Mouse (Mus musculus) hindbrain, postnatal 0 days (tissue): ENCODE measurements around the gene Gm49510. TPM values are rescaled to one million over a fixed set of nuclear protein-coding genes. Genes with fewer than 3 reads are reported as not detected.

Source experiments
- ATAC-seq: fragments of 200-750 bp; cut with Nextera tagmentation; 2 replicates; pipeline ENCODE4 v1.8.0; 2017; ENCODE audit warnings: mild to moderate bottlenecking, moderate TSS enrichment, moderate library complexity
- DNase-seq: peaks from one replicate; pipeline ENCODE4 v3.0.0-alpha.2; 2015; ENCODE audit warnings: low spot score
- H3K27ac ChIP-seq: fragments of 300-500 bp; sonication (generic); 2 replicates; pipeline ENCODE4 v1.5.1; 2014; ENCODE audit warnings: mild to moderate bottlenecking
- H3K27me3 ChIP-seq: fragments of 300-500 bp; sonication (generic); 2 replicates; pipeline ENCODE4 v1.6.1; 2014; ENCODE audit warnings: low read length, mixed read lengths; ENCODE audit not compliant: insufficient read depth
- H3K36me3 ChIP-seq: fragments of 300-500 bp; sonication (generic); 2 replicates; pipeline ENCODE4 v1.6.1; 2014; ENCODE audit warnings: low read length, mixed read lengths; ENCODE audit not compliant: insufficient read depth
- H3K4me1 ChIP-seq: fragments of 300-500 bp; sonication (generic); 2 replicates; pipeline ENCODE4 v1.6.1; 2014; ENCODE audit warnings: antibody characterized with exemption, low read length, mixed read lengths; ENCODE audit not compliant: insufficient read depth
- H3K4me2 ChIP-seq: fragments of 300-500 bp; sonication (generic); 2 replicates; pipeline ENCODE4 v1.6.1; 2014; ENCODE audit warnings: low read depth, mild to moderate bottlenecking, low read length, moderate library complexity, mixed read lengths
- H3K4me3 ChIP-seq: fragments of 300-500 bp; sonication (generic); 2 replicates; pipeline ENCODE4 v1.5.1; 2014; ENCODE audit warnings: low read length
- H3K9ac ChIP-seq: fragments of 300-500 bp; sonication (generic); replicated peaks from 2 replicates; pipeline ENCODE4 v1.6.1; 2014; ENCODE audit warnings: mild to moderate bottlenecking, low read length, moderate library complexity, mixed read lengths
- H3K9me3 ChIP-seq: fragments of 300-500 bp; sonication (generic); 2 replicates; pipeline ENCODE4 v1.6.1; 2016; ENCODE audit warnings: low read length, mixed read lengths
- CTCF ChIP-seq: IDR thresholded peaks from 2 replicates; pipeline ENCODE4 v1.5.1; 2016; ENCODE audit warnings: antibody characterized with exemption, control low read depth, low read depth
- whole genome bisulfite sequencing: fragments of 180-500 bp; shearing (Covaris S2); extraction: QIAGEN DNeasy Blood & Tissue Kit; methylation state at CpG from one replicate; pipeline ENCODE4 v1.1.7; 2014; 5-methylcytosine and 5-hydroxymethylcytosine counted together
- polyA plus RNA-seq: library from polyadenylated mRNA; unstranded; fragments of >200 nt; fragmentation: Nextera tagmentation; extraction: Ambion mirVana; gene quantifications from 2 replicates; pipeline ENCODE4 v1.2.1, GENCODE M21; 2015
- total RNA-seq: library from RNA; depleted of rRNA; stranded (reverse); fragments of >200 nt; gene quantifications from 2 replicates; pipeline ENCODE4 v1.2.3, GENCODE M21; 2014

Gene Gm49510
- total and polyA plus RNA-seq, 2 experiments from 2014 or later: not detected

GRCm38 (mm10) chr15:78912040-78912439 is 12.6 kb downstream of the Gm49510 start:
- peak; percentile 65 for DNase-seq
- Histone ChIP-seq H3K9ac (no peak overlapping the region; the same call in 1 of the 2 replicates), H3K36me3 (no peaks in the 10 kb centered on the region; the same call in 1 of the 2 replicates), H3K4me3 (no peak overlapping the region), H3K27me3 (no peaks in the 10 kb centered on the region), H3K27ac (no peak overlapping the region), H3K4me1 (peaks cover 20% of the 10 kb centered on the region), H3K4me2 (no peak overlapping the region), H3K9me3 (no peaks in the 10 kb centered on the region)
- no peak for ATAC-seq
- TF ChIP-seq CTCF: peak; percentile 73
- WGBS: 33% methylated on average over 9 of the region's 9 CpGs

- H3K4me2 ChIP-seq: peak within 1 kb of the TSS; percentile 86
- peaks cover 20% of the 10 kb centered on the region for H3K4me1 ChIP-seq
- TF ChIP-seq CTCF: no peak
- H3K9me3 ChIP-seq: no peaks in the 10 kb centered on the region
- H3K27ac ChIP-seq: peak within 1 kb of the TSS; percentile 98
- H3K27me3 ChIP-seq: no peaks in the 10 kb centered on the region
- peak within 1 kb of the TSS; percentile 86 for H3K9ac ChIP-seq
- no peaks in the 10 kb centered on the region; the same call in 1 of the 2 replicates for H3K36me3 ChIP-seq
- peak within 1 kb of the TSS; percentile 71 for H3K4me3 ChIP-seq
- ATAC-seq (peak; percentile 95), DNase-seq (peak; percentile 99)
- WGBS: under 1% methylated on average over 51 of the region's 51 CpGs
These were observed 14.2 kb downstream of the Gm49510 start, which contains the start of gene Pdxp for GRCm38 (mm10) chr15:78913632-78914090. Gene Pdxp, plus strand, starts transcription at chr15:78913919.

- Histone ChIP-seq H3K4me1 (peaks cover 20% of the 10 kb centered on the region), H3K4me2 (peak overlapping the region; percentile 86), H3K36me3 (peaks cover 4% of the 10 kb centered on the region; the same call in 1 of the 2 replicates), H3K27me3 (no peaks in the 10 kb centered on the region), H3K4me3 (peak overlapping the region; percentile 71), H3K9ac (peak overlapping the region; percentile 86), H3K9me3 (no peaks in the 10 kb centered on the region), H3K27ac (peak overlapping the region; percentile 98)
- TF ChIP-seq CTCF: no peak; the same call in none of the 2 replicates
- peak; percentile 72 for ATAC-seq
- peak; percentile 80 for DNase-seq
- whole genome bisulfite sequencing: under 1% methylated on average over 85 of the region's 87 CpGs
These were observed 14.8 kb downstream of the Gm49510 start for GRCm38 (mm10) chr15:78914091-78914822.

DNA sequence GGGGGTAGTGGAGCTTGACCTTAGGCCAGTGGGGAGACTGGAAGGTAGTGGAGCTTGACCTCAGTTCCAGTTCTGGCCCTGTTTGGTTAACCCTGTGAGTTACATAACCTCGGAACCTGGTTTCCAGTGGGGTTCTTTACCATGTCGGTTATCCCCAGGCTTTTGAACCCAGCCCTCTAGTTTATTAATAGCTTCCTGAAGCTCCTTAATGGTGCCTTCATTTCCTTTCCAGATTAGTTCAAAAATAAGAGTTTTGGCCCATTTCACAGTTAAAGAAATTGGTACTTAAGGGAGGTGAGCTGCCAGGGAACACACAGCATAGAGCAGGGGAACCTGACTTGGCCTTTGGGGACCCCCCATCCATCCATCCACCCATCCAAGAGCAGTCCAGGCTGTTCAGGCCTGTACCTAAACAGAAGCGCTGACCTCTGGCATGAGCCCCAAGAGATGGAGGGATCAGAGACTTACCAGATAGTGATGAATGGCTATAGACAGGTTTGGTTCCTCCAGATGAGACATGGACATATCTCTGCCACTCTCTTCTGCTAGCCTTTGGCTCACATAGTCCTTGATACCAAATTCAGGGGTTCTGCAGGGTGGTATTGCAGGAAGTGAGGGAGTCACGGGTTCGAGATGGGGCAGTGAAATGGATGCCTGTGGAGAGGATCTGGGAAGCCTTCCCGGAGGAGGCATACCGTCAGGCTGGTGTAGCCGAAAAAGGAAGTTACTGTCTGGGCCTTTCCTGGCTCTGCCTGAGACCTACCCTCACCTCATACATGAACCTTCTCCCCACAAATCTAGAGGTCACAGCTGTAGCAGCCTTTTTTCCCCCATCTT is 15.6 kb downstream of the Gm49510 start:
- Histone ChIP-seq H3K27me3 (no peaks in the 10 kb centered on the region), H3K4me1 (peaks cover 20% of the 10 kb centered on the region), H3K4me2 (peak overlapping the region; percentile 86), H3K36me3 (peaks cover 8% of the 10 kb centered on the region; the same call in 1 of the 2 replicates), H3K9ac (peak overlapping the region; percentile 86), H3K27ac (peak overlapping the region; percentile 98; the same call in 1 of the 2 replicates), H3K4me3 (peak overlapping the region; percentile 71), H3K9me3 (no peaks in the 10 kb centered on the region)
- DNase-seq (no peak), ATAC-seq (no peak)
- WGBS: 51% methylated on average over 8 of the region's 8 CpGs
- TF ChIP-seq CTCF: no peak

DNA sequence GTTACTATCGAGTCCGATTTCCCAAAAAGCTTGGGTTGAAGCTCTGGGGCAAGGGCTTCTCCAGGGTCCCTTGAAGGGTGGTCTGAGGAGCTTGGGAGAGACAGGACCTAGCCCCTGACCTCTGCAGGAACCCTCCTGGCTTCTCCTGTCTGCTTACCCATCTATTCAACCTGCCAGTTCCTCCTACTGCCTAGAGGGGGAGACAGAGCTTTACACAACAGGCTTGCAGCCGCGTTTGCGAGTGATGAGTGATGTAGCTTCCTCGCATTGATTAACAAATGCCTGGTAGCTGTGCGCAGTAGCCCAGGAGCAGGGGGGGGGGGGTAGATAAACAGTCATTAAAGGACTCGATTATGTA is 16.2 kb downstream of the Gm49510 start:
- WGBS: 9% methylated on average over 8 of the region's 8 CpGs
- peak; percentile 95 for TF ChIP-seq CTCF

DNA sequence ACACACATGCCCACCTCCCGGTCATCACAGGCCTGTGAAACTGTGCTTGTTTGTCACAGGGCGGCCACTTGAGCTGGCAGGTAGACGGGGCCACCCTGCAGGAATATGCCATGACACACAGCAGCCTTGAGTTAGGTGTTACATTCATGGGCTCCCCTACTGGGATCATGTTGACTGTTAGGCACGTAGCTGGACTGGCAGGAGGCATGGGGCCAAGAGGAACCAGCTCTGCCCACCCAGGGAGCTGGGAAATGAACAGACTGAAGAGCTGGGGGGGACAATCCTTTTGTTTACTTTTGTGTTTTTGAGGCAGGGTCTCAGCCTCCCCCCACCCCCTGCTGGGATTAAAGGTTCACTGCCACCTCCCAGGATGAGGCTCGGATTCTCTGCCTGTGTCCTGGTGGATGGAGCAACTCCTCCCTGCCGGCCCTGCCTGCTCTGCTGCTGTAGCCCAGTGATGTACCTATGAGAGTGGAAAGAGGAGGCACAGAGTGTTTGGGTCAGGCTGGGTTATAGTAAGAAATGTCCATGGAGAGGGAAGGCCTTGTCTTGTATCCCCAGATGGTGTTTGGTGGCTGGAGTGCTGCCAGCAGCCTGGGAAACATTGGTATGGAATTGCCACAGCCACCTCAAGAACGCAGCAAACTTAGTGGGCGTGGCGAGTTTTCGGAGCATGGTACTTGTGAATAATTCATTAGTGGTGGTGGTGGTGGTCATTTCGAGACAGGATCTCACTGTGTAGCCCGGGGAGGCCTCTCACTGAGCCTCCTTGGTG is 16.8 kb downstream of the Gm49510 start:
- ATAC-seq (0 out of 2 replicates have a peak, but pooled peaks have one; percentile 1), DNase-seq (peak; percentile 57)
- Histone ChIP-seq H3K4me1 (peaks cover 20% of the 10 kb centered on the region), H3K9me3 (no peaks in the 10 kb centered on the region), H3K27ac (peak overlapping the region; percentile 48; the same call in 1 of the 2 replicates), H3K9ac (peak overlapping the region; percentile 86), H3K4me2 (peak overlapping the region; percentile 86), H3K36me3 (peaks cover 8% of the 10 kb centered on the region; the same call in 1 of the 2 replicates), H3K4me3 (peak overlapping the region; percentile 71), H3K27me3 (no peaks in the 10 kb centered on the region)
- 17% methylated on average over 12 of the region's 12 CpGs for WGBS
- no peak for TF ChIP-seq CTCF

More for the DNA sequence above, 16.2 kb downstream of the Gm49510 start:
- Histone ChIP-seq H3K4me3 (peak overlapping the region; percentile 71), H3K9me3 (no peaks in the 10 kb centered on the region), H3K4me1 (peaks cover 20% of the 10 kb centered on the region), H3K27me3 (no peaks in the 10 kb centered on the region), H3K9ac (peak overlapping the region; percentile 86), H3K36me3 (peaks cover 8% of the 10 kb centered on the region; the same call in 1 of the 2 replicates), H3K4me2 (peak overlapping the region; percentile 86), H3K27ac (peak overlapping the region; percentile 48; the same call in 1 of the 2 replicates)
- peak; percentile 93 for DNase-seq
- ATAC-seq: peak; percentile 33; the same call in 1 of the 2 replicates
